Mouse (Mus musculus) C2C12 (cell line): Measurements from ENCODE around the gene Mef2d.

Source experiments
- CEBPB ChIP-seq: IDR thresholded peaks from one replicate; pipeline ENCODE4 v1.6.1; 2011; ENCODE audit warnings: low read depth, mild to moderate bottlenecking, control low read depth, moderate library complexity
- CTCF ChIP-seq: IDR thresholded peaks from one replicate; pipeline ENCODE4 v1.5.1; 2011; ENCODE audit not compliant: control insufficient read depth, insufficient read depth, insufficient read length

- no peak for TF ChIP-seq CEBPB
- no peak for TF ChIP-seq CTCF
Observed at GRCm38 (mm10) chr3:88214197-88214938, 72.2 kb downstream of the Mef2d start.
